Mouse (Mus musculus): ENCODE measurements around the gene Obox3.
"Not testable (repeated sequence)": the region's sequence is repeated elsewhere in the genome, so short reads cannot be mapped to it uniquely, and the experiment has no call there.

Obox3 gene

DNA sequence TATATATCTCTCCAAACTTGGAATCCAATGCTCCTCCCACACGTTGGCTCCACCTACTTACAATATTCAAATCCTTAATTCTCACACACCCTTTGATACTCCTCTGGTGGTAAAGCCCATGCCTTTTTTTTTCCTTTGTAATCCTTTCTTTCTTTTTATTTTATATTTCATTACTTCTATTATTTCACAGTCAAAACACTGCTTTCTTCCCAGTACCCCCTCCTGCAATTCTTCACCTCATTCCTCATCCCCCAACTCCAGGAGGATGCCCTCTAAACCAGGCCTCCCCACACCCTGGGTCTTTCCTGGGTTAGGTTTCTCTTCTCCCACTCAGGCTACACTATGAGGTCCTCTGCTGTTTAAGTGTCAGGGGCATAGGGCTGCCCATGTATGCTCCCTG lies at the start of gene Obox3:
TSS of gene Obox3 (minus strand) at position 101 of the 400 bp plus-strand sequence.
- DNase-seq (ENCODE audit: low spot score in 2 of 2), result not testable (repeated sequence)

DNA sequence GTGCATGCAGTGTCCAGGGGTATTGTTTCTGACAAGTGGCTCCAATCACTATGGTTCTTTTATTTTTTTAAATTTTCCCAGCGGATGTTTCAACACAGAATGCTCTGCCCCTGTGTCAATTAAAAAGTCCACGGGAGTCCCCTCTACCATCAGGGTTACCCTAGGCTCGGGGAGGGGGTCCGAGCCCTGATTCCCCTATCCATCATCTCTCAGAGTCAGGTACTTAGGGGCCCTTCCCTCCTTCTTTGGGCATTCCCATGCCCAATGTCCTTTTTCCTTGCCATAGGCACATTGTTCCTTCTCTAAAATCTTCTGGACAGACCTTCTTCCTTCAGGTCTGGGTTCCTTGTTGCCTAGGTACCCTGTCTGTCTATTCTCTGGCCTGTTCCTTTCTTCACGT lies 130.3 kb downstream of the Obox3 start:
- peak in 1 of 2 experiments; percentile 2 for DNase-seq (ENCODE audit: low spot score in 2 of 2)

Measured in thymus, postnatal 10 days (tissue).